19 mouse cellular contexts compared by ENCODE assay signal in the genomic region with DNA sequence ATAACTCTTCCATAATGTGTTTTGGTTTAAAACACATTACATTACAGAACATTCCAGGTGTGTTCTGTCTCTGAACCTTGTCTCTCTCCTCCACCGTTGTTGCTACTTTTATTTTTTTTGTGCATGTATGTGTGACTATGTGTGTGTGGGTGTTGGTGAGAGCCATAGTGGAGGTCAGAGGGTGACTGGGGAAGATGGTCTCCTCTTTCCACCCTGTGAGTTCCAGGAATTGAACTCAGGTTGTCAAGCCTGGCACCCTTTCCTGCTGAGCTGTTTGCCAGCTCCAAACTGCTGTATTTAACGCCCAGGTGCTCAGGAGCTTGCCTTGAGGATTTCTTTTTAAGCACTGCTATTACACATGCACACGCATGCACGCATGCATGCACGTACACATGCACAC.
"Had no signal": no experiment of that assay in that cellular context is flagged by ENCODE, and none has a peak within 500 bp of the region (broad histone marks: within the 10 kb centered on the region; RNA-seq: fewer than 3 reads in every experiment).

No protein-coding gene starts in this region.

- H3K4me2 ChIP-seq: limb, embryonic 12.5 days; limb, embryonic 15.5 days; liver, embryonic 15.5 days; midbrain, embryonic 12.5 days; neural tube, embryonic 13.5 days; stomach, embryonic 15.5 days had no signal

- H3K9me3 ChIP-seq: limb, embryonic 12.5 days; limb, embryonic 15.5 days; liver, embryonic 15.5 days; midbrain, embryonic 12.5 days; neural tube, embryonic 13.5 days; stomach, embryonic 15.5 days had no signal

- H3K4me1 ChIP-seq: limb, embryonic 15.5 days; liver, embryonic 15.5 days; neural tube, embryonic 13.5 days; stomach, embryonic 15.5 days had no signal

- ATAC-seq: hindbrain, postnatal 0 days; inflammation-experienced regulatory T-cells, adult 6 months; intestine, embryonic 16.5 days; midbrain, embryonic 16.5 days had no signal

- H3K36me3 ChIP-seq: limb, embryonic 12.5 days; limb, embryonic 15.5 days; midbrain, embryonic 12.5 days; neural tube, embryonic 13.5 days; stomach, embryonic 15.5 days had no signal

- H3K27me3 ChIP-seq: limb, embryonic 12.5 days; limb, embryonic 15.5 days; liver, embryonic 15.5 days; midbrain, embryonic 12.5 days; neural tube, embryonic 13.5 days; stomach, embryonic 15.5 days had no signal

- H3K9ac ChIP-seq: limb, embryonic 12.5 days; limb, embryonic 15.5 days; liver, embryonic 15.5 days; midbrain, embryonic 12.5 days; neural tube, embryonic 13.5 days; stomach, embryonic 15.5 days had no signal

- H3K27ac ChIP-seq: hindbrain, postnatal 0 days; limb, embryonic 12.5 days; limb, embryonic 15.5 days; liver, embryonic 15.5 days; midbrain, embryonic 12.5 days; neural tube, embryonic 13.5 days; stomach, embryonic 15.5 days had no signal

- H3K4me3 ChIP-seq: limb, embryonic 12.5 days; limb, embryonic 15.5 days; liver, embryonic 15.5 days; midbrain, embryonic 12.5 days; myocyte; neural tube, embryonic 13.5 days; stomach, embryonic 15.5 days had no signal

- DNase-seq: left cerebral cortex, postnatal 4 days; lung, adult 2 months; lung, postnatal 14 days; lung, postnatal 4 days; retina, postnatal 1 day; right cerebral cortex, postnatal 25 days; spleen, adult 18-20 months; thymus, postnatal 25 days had no signal
